Mouse (Mus musculus): ENCODE results near the gene Cbs.

GRCm38 (mm10) chr17:31574662-31575061 is 62.4 kb downstream of the Cbs start:
- TF ChIP-seq CTCF (IDR thresholded peaks at IDR 0.05; ENCODE audit: low read depth, low read length) (no peak), POLR2A (IDR thresholded peaks at IDR 0.05; ENCODE audit: extremely low read depth, insufficient read depth, low read length) (no peak)
